15 mouse cellular contexts compared by ENCODE assay signal in genomic region chr7:89356307-89356706, GRCm38 (mm10). TPM values are rescaled to one million over a fixed set of nuclear protein-coding genes. Genes with fewer than 3 reads are reported as not detected.
A peak's percentile ranks its signal among the peaks of the same experiment; 100 is the strongest.
DNase-seq lines count a peak whose midpoint lies in the region; ATAC-seq and TF ChIP-seq lines count a peak whose summit lies in the region.
"Had no signal": no experiment of that assay in that cellular context is flagged by ENCODE, and none has a peak within 500 bp of the region (broad histone marks: within the 10 kb centered on the region; RNA-seq: fewer than 3 reads in every experiment).

No protein-coding gene starts in this region.

- no peak for TF ChIP-seq CTCF in layer of hippocampus, adult 2 months (conservative IDR thresholded peaks at IDR 0.05)

- no peak overlapping the region for H3K4me2 ChIP-seq in heart, embryonic 16.5 days (ENCODE audit: low read depth, low read length)
- no peak overlapping the region for H3K4me2 ChIP-seq in heart, embryonic 12.5 days
- peak overlapping the region; percentile 16; the same call in 1 of the 2 replicates for H3K4me2 ChIP-seq in embryonic facial prominence, embryonic 13.5 days
- no peak overlapping the region for H3K4me2 ChIP-seq in stomach, embryonic 15.5 days
- H3K4me2 ChIP-seq: forebrain, embryonic 15.5 days; hindbrain, embryonic 14.5 days had no signal

- no peak overlapping the region for H3K4me3 ChIP-seq in heart, embryonic 16.5 days (ENCODE audit: low read length)
- no peak overlapping the region for H3K4me3 ChIP-seq in heart, embryonic 12.5 days
- no peak overlapping the region for H3K4me3 ChIP-seq in embryonic facial prominence, embryonic 13.5 days
- no peak overlapping the region for H3K4me3 ChIP-seq in stomach, embryonic 15.5 days (replicated peaks)
- no peak overlapping the region for H3K4me3 ChIP-seq in layer of hippocampus, adult 2 months
- H3K4me3 ChIP-seq: forebrain, embryonic 15.5 days had no signal

- H3K9ac ChIP-seq in heart, embryonic 16.5 days (ENCODE audit: low read length), result no peak overlapping the region
- no peak overlapping the region for H3K9ac ChIP-seq in heart, embryonic 12.5 days
- no peak overlapping the region for H3K9ac ChIP-seq in embryonic facial prominence, embryonic 13.5 days
- H3K9ac ChIP-seq in stomach, embryonic 15.5 days, result no peak overlapping the region
- H3K9ac ChIP-seq: forebrain, embryonic 15.5 days; hindbrain, embryonic 14.5 days; liver, postnatal 0 days had no signal

- peaks cover 6% of the 10 kb centered on the region for H3K4me1 ChIP-seq in heart, embryonic 16.5 days (ENCODE audit: control insufficient read depth, insufficient read depth, low read length)
- H3K4me1 ChIP-seq in heart, embryonic 12.5 days (replicated peaks), result 0 out of 2 replicates have a peak, but pooled peaks cover 10% of the 10 kb centered on the region
- H3K4me1 ChIP-seq in embryonic facial prominence, embryonic 13.5 days, result peaks cover 15% of the 10 kb centered on the region
- peaks cover 6% of the 10 kb centered on the region; the same call in 1 of the 2 replicates for H3K4me1 ChIP-seq in stomach, embryonic 15.5 days
- H3K4me1 ChIP-seq: forebrain, embryonic 15.5 days had no signal

- 46% methylated on average over 4 of the region's 4 CpGs for WGBS in heart, embryonic 16.5 days
- 66% methylated on average over 4 of the region's 4 CpGs for WGBS in heart, embryonic 12.5 days
- WGBS in embryonic facial prominence, embryonic 13.5 days, result 22% methylated on average over 4 of the region's 4 CpGs
- 40% methylated on average over 4 of the region's 4 CpGs for WGBS in stomach, embryonic 15.5 days

- H3K9me3 ChIP-seq in heart, embryonic 16.5 days (replicated peaks; ENCODE audit: control insufficient read depth, low read length), result no peaks in the 10 kb centered on the region
- H3K9me3 ChIP-seq in heart, embryonic 12.5 days (replicated peaks), result no peaks in the 10 kb centered on the region
- no peaks in the 10 kb centered on the region for H3K9me3 ChIP-seq in embryonic facial prominence, embryonic 13.5 days
- H3K9me3 ChIP-seq in stomach, embryonic 15.5 days, result no peaks in the 10 kb centered on the region
- H3K9me3 ChIP-seq: forebrain, embryonic 15.5 days had no signal

- peak overlapping the region; percentile 51; the same call in 1 of the 2 replicates for H3K27ac ChIP-seq in heart, embryonic 16.5 days (ENCODE audit: low read length)
- no peak overlapping the region for H3K27ac ChIP-seq in heart, embryonic 12.5 days (ENCODE audit: poor library complexity, severe bottlenecking)
- H3K27ac ChIP-seq in embryonic facial prominence, embryonic 13.5 days, result peak overlapping the region; percentile 86
- H3K27ac ChIP-seq in stomach, embryonic 15.5 days, result no peak overlapping the region; the same call in 1 of the 2 replicates
- H3K27ac ChIP-seq in layer of hippocampus, adult 2 months, result no peak overlapping the region
- H3K27ac ChIP-seq: forebrain, embryonic 15.5 days; hindbrain, embryonic 14.5 days had no signal

- no peaks in the 10 kb centered on the region for H3K27me3 ChIP-seq in heart, embryonic 16.5 days (ENCODE audit: control insufficient read depth, insufficient read depth, low read length)
- H3K27me3 ChIP-seq in heart, embryonic 12.5 days (replicated peaks), result no peaks in the 10 kb centered on the region
- no peaks in the 10 kb centered on the region for H3K27me3 ChIP-seq in embryonic facial prominence, embryonic 13.5 days
- H3K27me3 ChIP-seq in stomach, embryonic 15.5 days (replicated peaks), result no peaks in the 10 kb centered on the region
- H3K27me3 ChIP-seq: forebrain, embryonic 15.5 days had no signal

- no peaks in the 10 kb centered on the region for H3K36me3 ChIP-seq in heart, embryonic 16.5 days (ENCODE audit: control insufficient read depth, insufficient read depth)
- H3K36me3 ChIP-seq in heart, embryonic 12.5 days, result no peaks in the 10 kb centered on the region
- H3K36me3 ChIP-seq in embryonic facial prominence, embryonic 13.5 days, result no peaks in the 10 kb centered on the region
- H3K36me3 ChIP-seq in stomach, embryonic 15.5 days, result no peaks in the 10 kb centered on the region
- H3K36me3 ChIP-seq: forebrain, embryonic 15.5 days had no signal

- peak; percentile 16 for DNase-seq in ovary, postnatal 36 days (ENCODE audit: low spot score)
- DNase-seq in ovary, postnatal 14 days (ENCODE audit: low spot score), result no peak
- DNase-seq in layer of hippocampus, adult 2 months (ENCODE audit: low spot score in 2 of 2), result no peak
- no peak for DNase-seq in layer of hippocampus, adult 18-20 months (ENCODE audit: low spot score in 2 of 2)
- DNase-seq: gastrocnemius, postnatal 25 days; liver, postnatal 0 days; right cerebral cortex, postnatal 25 days had no signal

- ATAC-seq in heart, embryonic 16.5 days (replicated peaks; ENCODE audit: extremely low read depth, insufficient read depth, low FRiP score), result no peak; the same call in 1 of the 2 replicates
- no peak for ATAC-seq in heart, embryonic 12.5 days (ENCODE audit: insufficient number of reproducible peaks, low FRiP score)
- peak; percentile 85 for ATAC-seq in embryonic facial prominence, embryonic 13.5 days (ENCODE audit: insufficient number of reproducible peaks, insufficient read depth, low FRiP score, low TSS enrichment, low read depth)
- ATAC-seq in stomach, embryonic 15.5 days (ENCODE audit: insufficient read depth, low FRiP score, low read depth), result peak; percentile 14; the same call in 1 of the 2 replicates
- ATAC-seq: CD4-positive, CD25-positive, alpha-beta regulatory T cell, adult 4 months; forebrain, embryonic 15.5 days; liver, postnatal 0 days; midbrain, embryonic 16.5 days had no signal

RNA-seq across cellular contexts. Expression of gene Tmem135, which starts 47.7 kb away (rescaled TPM):
- 25.9 and 27.8 TPM in 2 replicates for polyA plus RNA-seq in heart, embryonic 16.5 days (2015; fragmentation: Nextera tagmentation; extraction: Ambion mirVana)
- 30.2 and 31.2 TPM in 2 replicates for polyA plus RNA-seq in heart, embryonic 12.5 days (2016; fragmentation: Nextera tagmentation; extraction: Ambion mirVana)
- 24.0 and 26.0 TPM in 2 replicates for polyA plus RNA-seq in embryonic facial prominence, embryonic 13.5 days (2015; fragmentation: Nextera tagmentation; extraction: Ambion mirVana)
- 35.5 and 37.3 TPM in 2 replicates for polyA plus RNA-seq in stomach, embryonic 15.5 days (2015; fragmentation: Nextera tagmentation; extraction: Ambion mirVana)
- total RNA-seq in layer of hippocampus, adult 2 months (2021), result 10 to 100 TPM; 73.3 to 74.1 TPM
- 10 to 100 TPM; 62.7 to 70.0 TPM for total RNA-seq in layer of hippocampus, adult 18-20 months (2021)

RNA-seq across cellular contexts. Expression of gene Fzd4, which starts 47.8 kb away (rescaled TPM):
- 8.5 and 11.2 TPM in 2 replicates for polyA plus RNA-seq in heart, embryonic 16.5 days (2015; fragmentation: Nextera tagmentation; extraction: Ambion mirVana)
- 10.5 and 11.0 TPM in 2 replicates for polyA plus RNA-seq in heart, embryonic 12.5 days (2016; fragmentation: Nextera tagmentation; extraction: Ambion mirVana)
- 5.4 and 5.7 TPM in 2 replicates for polyA plus RNA-seq in embryonic facial prominence, embryonic 13.5 days (2015; fragmentation: Nextera tagmentation; extraction: Ambion mirVana)
- 12.8 and 13.9 TPM in 2 replicates for polyA plus RNA-seq in stomach, embryonic 15.5 days (2015; fragmentation: Nextera tagmentation; extraction: Ambion mirVana)
- total RNA-seq in layer of hippocampus, adult 2 months (2021), result 1 to 10 TPM; 6.1 to 7.2 TPM
- 1 to 10 TPM; 6.1 to 7.6 TPM for total RNA-seq in layer of hippocampus, adult 18-20 months (2021)
- polyA plus RNA-seq: CD4-positive, CD25-positive, alpha-beta regulatory T cell, adult 4 months had no signal

Comparison
In these comparisons a context has a peak if more than half of its experiments do, and no peak if none do; other contexts are left out.
1. H3K27ac ChIP-seq: peak in heart, embryonic 16.5 days (single experiment) and embryonic facial prominence, embryonic 13.5 days (single experiment); none in heart, embryonic 12.5 days (single experiment), stomach, embryonic 15.5 days (single experiment) and layer of hippocampus, adult 2 months (single experiment).
2. ATAC-seq: peak in embryonic facial prominence, embryonic 13.5 days (single experiment) and stomach, embryonic 15.5 days (single experiment); none in heart, embryonic 16.5 days (single experiment) and heart, embryonic 12.5 days (single experiment).